Mouse (Mus musculus): ENCODE data around the gene 4933412E24Rik.

- TF ChIP-seq CTCF (conservative IDR thresholded peaks at IDR 0.05 in 1 of 2, IDR thresholded peaks at IDR 0.05 in 1 of 2; ENCODE audit: low read depth in 2 of 2, low read length in 2 of 2) (no peak), MAZ (IDR thresholded peaks at IDR 0.05; ENCODE audit: low read depth, low read length) (no peak)
Observed at GRCm38 (mm10) chr15:60021256-60021655, 4.8 kb upstream of the 4933412E24Rik start.
